Mouse (Mus musculus): ENCODE results near the gene Metap1. TPM values are rescaled to one million over a fixed set of nuclear protein-coding genes. Genes with fewer than 3 reads are reported as not detected.

Gene Metap1
- 105 TPM in 2 replicates for polyA plus RNA-seq (2011; ENCODE audit: insufficient read depth, insufficient read length, low read depth, missing spikeins)

GRCm38 (mm10) chr3:138489327-138490033 lies at the start of gene Metap1:
Gene Metap1, minus strand, starts transcription at chr3:138489515.
- Histone ChIP-seq H3K27me3 (ENCODE audit: control insufficient read depth, insufficient read depth, low read length, poor library complexity, severe bottlenecking) (no peaks in the 10 kb centered on the region), H3K4me3 (ENCODE audit: low read depth, low read length) (peak within 1 kb of the TSS; percentile 93), H3K27ac (ENCODE audit: insufficient read depth, low read length) (no peak within 1 kb of the TSS), H3K9ac (ENCODE audit: low read depth, poor library complexity, severe bottlenecking) (peak within 1 kb of the TSS; percentile 85), H3K36me3 (ENCODE audit: control insufficient read depth, insufficient read depth, low read length, poor library complexity, severe bottlenecking) (no peaks in the 10 kb centered on the region), H3K4me1 (ENCODE audit: control insufficient read depth, insufficient read depth, low read length) (no peaks in the 10 kb centered on the region), H3K9me3 (replicated peaks; ENCODE audit: control insufficient read depth, insufficient read depth, low read length, poor library complexity, severe bottlenecking) (no peaks in the 10 kb centered on the region)
- TF ChIP-seq POLR2A (IDR thresholded peaks at IDR 0.05; ENCODE audit: insufficient read depth, low read length) (peak; percentile 30), EP300 (IDR thresholded peaks at IDR 0.05; ENCODE audit: insufficient read depth, low read depth, low read length) (no peak)

GRCm38 (mm10) chr3:138536031-138536430 lies 46.7 kb upstream of the Metap1 start:
- no peaks in the 10 kb centered on the region; the same call in 1 of the 2 replicates for H3K36me3 ChIP-seq (ENCODE audit: control insufficient read depth, insufficient read depth, low read length, poor library complexity, severe bottlenecking)
- TF ChIP-seq EP300 (IDR thresholded peaks at IDR 0.05; ENCODE audit: insufficient read depth, low read depth, low read length) (no peak), CTCF (IDR thresholded peaks at IDR 0.05; ENCODE audit: low read depth, low read length) (no peak), POLR2A (IDR thresholded peaks at IDR 0.05; ENCODE audit: insufficient read depth, low read length) (no peak)
- no peaks in the 10 kb centered on the region for H3K27me3 ChIP-seq (ENCODE audit: control insufficient read depth, insufficient read depth, low read length, poor library complexity, severe bottlenecking)
- no peaks in the 10 kb centered on the region for H3K9me3 ChIP-seq (replicated peaks; ENCODE audit: control insufficient read depth, insufficient read depth, low read length, poor library complexity, severe bottlenecking)
- no peak overlapping the region for H3K4me3 ChIP-seq (ENCODE audit: low read depth, low read length)
- H3K9ac ChIP-seq (ENCODE audit: low read depth, poor library complexity, severe bottlenecking) = no peak overlapping the region
- H3K4me1 ChIP-seq (ENCODE audit: control insufficient read depth, insufficient read depth, low read length) = peaks cover 4% of the 10 kb centered on the region
- no peak overlapping the region for H3K27ac ChIP-seq (ENCODE audit: insufficient read depth, low read length)

GRCm38 (mm10) chr3:138532764-138533163 lies 43.4 kb upstream of the Metap1 start:
- H3K9ac ChIP-seq (ENCODE audit: low read depth, poor library complexity, severe bottlenecking) = no peak overlapping the region
- TF ChIP-seq CTCF (IDR thresholded peaks at IDR 0.05; ENCODE audit: low read depth, low read length) (no peak), EP300 (IDR thresholded peaks at IDR 0.05; ENCODE audit: insufficient read depth, low read depth, low read length) (no peak), POLR2A (IDR thresholded peaks at IDR 0.05; ENCODE audit: insufficient read depth, low read length) (no peak)
- H3K4me3 ChIP-seq (ENCODE audit: low read depth, low read length) = no peak overlapping the region
- no peaks in the 10 kb centered on the region for H3K27me3 ChIP-seq (ENCODE audit: control insufficient read depth, insufficient read depth, low read length, poor library complexity, severe bottlenecking)
- peaks cover 8% of the 10 kb centered on the region for H3K4me1 ChIP-seq (ENCODE audit: control insufficient read depth, insufficient read depth, low read length)
- no peak overlapping the region for H3K27ac ChIP-seq (ENCODE audit: insufficient read depth, low read length)
- no peaks in the 10 kb centered on the region for H3K9me3 ChIP-seq (replicated peaks; ENCODE audit: control insufficient read depth, insufficient read depth, low read length, poor library complexity, severe bottlenecking)
- no peaks in the 10 kb centered on the region; the same call in 1 of the 2 replicates for H3K36me3 ChIP-seq (ENCODE audit: control insufficient read depth, insufficient read depth, low read length, poor library complexity, severe bottlenecking)

GRCm38 (mm10) chr3:138531479-138532181 lies 42.3 kb upstream of the Metap1 start:
- peaks cover 6% of the 10 kb centered on the region for H3K4me1 ChIP-seq (ENCODE audit: control insufficient read depth, insufficient read depth, low read length)
- H3K27me3 ChIP-seq (ENCODE audit: control insufficient read depth, insufficient read depth, low read length, poor library complexity, severe bottlenecking) = no peaks in the 10 kb centered on the region
- no peaks in the 10 kb centered on the region for H3K36me3 ChIP-seq (ENCODE audit: control insufficient read depth, insufficient read depth, low read length, poor library complexity, severe bottlenecking)
- H3K27ac ChIP-seq (ENCODE audit: insufficient read depth, low read length) = no peak overlapping the region
- no peak for TF ChIP-seq POLR2A (IDR thresholded peaks at IDR 0.05; ENCODE audit: insufficient read depth, low read length)
- no peak for TF ChIP-seq CTCF (IDR thresholded peaks at IDR 0.05; ENCODE audit: low read depth, low read length)
- no peak for TF ChIP-seq EP300 (IDR thresholded peaks at IDR 0.05; ENCODE audit: insufficient read depth, low read depth, low read length)
- H3K9me3 ChIP-seq (replicated peaks; ENCODE audit: control insufficient read depth, insufficient read depth, low read length, poor library complexity, severe bottlenecking) = no peaks in the 10 kb centered on the region
- no peak overlapping the region for H3K4me3 ChIP-seq (ENCODE audit: low read depth, low read length)
- H3K9ac ChIP-seq (ENCODE audit: low read depth, poor library complexity, severe bottlenecking) = no peak overlapping the region

GRCm38 (mm10) chr3:138530578-138531478 lies 41.5 kb upstream of the Metap1 start:
- H3K36me3 ChIP-seq (ENCODE audit: control insufficient read depth, insufficient read depth, low read length, poor library complexity, severe bottlenecking) = no peaks in the 10 kb centered on the region
- H3K27me3 ChIP-seq (ENCODE audit: control insufficient read depth, insufficient read depth, low read length, poor library complexity, severe bottlenecking) = no peaks in the 10 kb centered on the region
- no peak overlapping the region for H3K4me3 ChIP-seq (ENCODE audit: low read depth, low read length)
- no peak overlapping the region for H3K9ac ChIP-seq (ENCODE audit: low read depth, poor library complexity, severe bottlenecking)
- H3K4me1 ChIP-seq (ENCODE audit: control insufficient read depth, insufficient read depth, low read length) = peaks cover 6% of the 10 kb centered on the region
- no peak overlapping the region for H3K27ac ChIP-seq (ENCODE audit: insufficient read depth, low read length)
- H3K9me3 ChIP-seq (replicated peaks; ENCODE audit: control insufficient read depth, insufficient read depth, low read length, poor library complexity, severe bottlenecking) = no peaks in the 10 kb centered on the region
- TF ChIP-seq EP300 (IDR thresholded peaks at IDR 0.05; ENCODE audit: insufficient read depth, low read depth, low read length) = no peak

Data from ES-Bruce4 (cell line).